Mouse (Mus musculus) C2C12 (cell line): ENCODE data around the gene Sart3. TPM values are rescaled to one million over a fixed set of nuclear protein-coding genes. Genes with fewer than 3 reads are reported as not detected.
A peak's percentile ranks its signal among the peaks of the same experiment; 100 is the strongest.

Experiments
- H3K27me3 ChIP-seq: one replicate; pipeline ENCODE4 v1.6.1; 2011; ENCODE audit not compliant: control insufficient read depth, insufficient read depth, insufficient read length
- H3K36me3 ChIP-seq: one replicate; pipeline ENCODE4 v1.6.1; 2011; ENCODE audit not compliant: control insufficient read depth, insufficient read depth
- H3K4me3 ChIP-seq: one replicate; pipeline ENCODE4 v1.5.1; 2011; ENCODE audit warnings: mild to moderate bottlenecking, control low read depth; ENCODE audit not compliant: poor library complexity, insufficient read depth, severe bottlenecking
- H3K79me2 ChIP-seq: one replicate; pipeline ENCODE4 v1.6.1; 2011; ENCODE audit not compliant: control insufficient read depth, insufficient read depth
- H3K79me3 ChIP-seq: one replicate; pipeline ENCODE4 v1.6.1; 2011; ENCODE audit warnings: low read depth, control low read depth
- H3ac ChIP-seq: one replicate; pipeline ENCODE3; 2011; ENCODE audit warnings: low read depth; ENCODE audit not compliant: control insufficient read depth, insufficient read length
- CEBPB ChIP-seq: IDR thresholded peaks from one replicate; pipeline ENCODE4 v1.6.1; 2011; ENCODE audit warnings: low read depth, mild to moderate bottlenecking, control low read depth, moderate library complexity
- CTCF ChIP-seq: IDR thresholded peaks from one replicate; pipeline ENCODE4 v1.5.1; 2011; ENCODE audit not compliant: control insufficient read depth, insufficient read depth, insufficient read length
- FOSL1 ChIP-seq: IDR thresholded peaks from one replicate; pipeline ENCODE4 v1.8.0; 2011; ENCODE audit warnings: mild to moderate bottlenecking, low read length; ENCODE audit not compliant: poor library complexity, insufficient read depth, severe bottlenecking
- MAX ChIP-seq: IDR thresholded peaks from one replicate; pipeline ENCODE4 v1.6.1; 2011; ENCODE audit warnings: mild to moderate bottlenecking, control low read depth
- MYOD1 ChIP-seq: IDR thresholded peaks from one replicate; pipeline ENCODE4 v1.6.1; 2011; ENCODE audit warnings: low read depth; ENCODE audit not compliant: control insufficient read depth, insufficient read length
- MYOG ChIP-seq: IDR thresholded peaks from one replicate; pipeline ENCODE4 v1.6.1; 2011; ENCODE audit not compliant: control insufficient read depth, insufficient read length; ENCODE audit errors: extremely low read depth
- USF1 ChIP-seq: IDR thresholded peaks from one replicate; pipeline ENCODE4 v1.6.1; 2011; ENCODE audit warnings: low read depth, mild to moderate bottlenecking, control low read depth, moderate library complexity
- polyA plus RNA-seq: library from polyadenylated mRNA; unstranded; fragments of >200 nt; fragmentation: generic; extraction: Trizol; gene quantifications from one replicate; pipeline ENCODE4 v1.2.1, GENCODE M21; 2012; ENCODE audit warnings: missing spikeins

Sart3 gene
- polyA plus RNA-seq, 1 experiment: 53.4 TPM

DNA sequence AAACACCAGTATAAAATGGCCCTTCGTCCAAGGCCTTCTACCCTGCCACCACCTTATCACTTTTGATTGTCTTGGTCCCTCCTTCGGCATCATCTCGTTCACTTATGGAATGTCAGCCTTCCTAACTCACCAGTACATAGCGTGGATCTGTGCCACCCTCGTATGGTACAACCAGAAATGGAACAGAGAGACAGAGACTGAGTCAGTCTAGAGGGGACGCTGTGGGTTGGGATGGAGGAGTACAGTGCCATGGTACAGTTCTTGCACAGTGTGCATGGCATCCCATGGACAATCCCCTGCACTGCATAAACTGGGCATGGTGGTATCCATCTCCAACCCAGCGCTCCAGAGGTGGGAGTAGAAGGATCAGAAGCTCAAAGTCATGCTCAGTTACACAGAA, 43.6 kb downstream of the Sart3 start:
- TF ChIP-seq MYOG (no peak), CEBPB (no peak), MAX (no peak), FOSL1 (no peak), MYOD1 (no peak)
- no peaks in the 10 kb centered on the region for H3K36me3 ChIP-seq
- H3K79me2 ChIP-seq: no peaks in the 10 kb centered on the region
- no peak overlapping the region for H3ac ChIP-seq
- no peaks in the 10 kb centered on the region for H3K79me3 ChIP-seq
- peaks cover 41% of the 10 kb centered on the region for H3K27me3 ChIP-seq
- no peak overlapping the region for H3K4me3 ChIP-seq

DNA sequence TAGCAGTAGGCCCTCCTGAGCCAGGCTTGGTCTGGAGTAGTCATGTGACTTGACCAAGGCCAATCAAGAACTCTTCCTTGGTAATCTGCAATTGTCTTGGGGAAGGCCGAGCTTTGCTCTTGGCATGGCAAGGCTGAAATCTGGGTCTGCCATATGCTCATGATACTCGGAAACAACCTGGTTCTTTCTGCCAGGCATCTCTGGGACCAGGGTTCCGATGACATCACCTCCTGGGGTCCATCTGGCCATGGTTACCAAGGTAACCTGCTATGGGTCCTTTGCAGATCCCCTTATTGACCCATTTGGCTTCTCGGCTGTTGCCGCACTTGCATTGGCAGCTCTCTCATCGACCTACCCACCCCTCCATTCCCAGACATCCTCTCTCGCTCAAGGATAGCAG, 44.3 kb downstream of the Sart3 start:
- H3K79me3 ChIP-seq: no peaks in the 10 kb centered on the region
- peaks cover 41% of the 10 kb centered on the region for H3K27me3 ChIP-seq
- no peak overlapping the region for H3ac ChIP-seq
- H3K79me2 ChIP-seq: no peaks in the 10 kb centered on the region
- H3K36me3 ChIP-seq: no peaks in the 10 kb centered on the region
- TF ChIP-seq CTCF (no peak), MYOG (no peak), MYOD1 (no peak), CEBPB (no peak), FOSL1 (no peak), USF1 (no peak), MAX (no peak)
- no peak overlapping the region for H3K4me3 ChIP-seq

DNA sequence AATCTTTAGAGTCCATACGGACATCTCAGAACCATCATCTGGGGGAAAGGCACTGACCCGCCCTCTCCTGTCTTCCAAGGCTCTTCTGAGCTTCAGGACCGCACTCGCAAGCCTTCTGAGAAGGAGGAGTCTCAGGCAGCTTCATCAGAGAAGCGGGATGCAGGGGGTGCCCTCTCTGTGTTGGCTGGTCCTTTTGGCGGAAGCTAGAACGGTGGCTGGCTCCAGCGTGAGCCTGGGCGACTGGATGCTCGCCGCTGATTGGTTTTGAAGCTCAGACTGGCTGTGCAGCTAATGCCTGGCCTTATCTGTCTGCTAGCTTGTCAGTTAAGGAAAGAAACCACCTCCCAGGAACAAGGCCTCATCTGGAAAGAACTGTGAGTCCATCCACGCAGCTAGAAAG, 45.1 kb downstream of the Sart3 start:
- Histone ChIP-seq H3ac (no peak overlapping the region), H3K27me3 (peaks cover 41% of the 10 kb centered on the region), H3K4me3 (no peak overlapping the region), H3K36me3 (no peaks in the 10 kb centered on the region), H3K79me3 (no peaks in the 10 kb centered on the region), H3K79me2 (no peaks in the 10 kb centered on the region)
- TF ChIP-seq MYOG (no peak), FOSL1 (no peak), CTCF (no peak), USF1 (no peak), MYOD1 (no peak), MAX (no peak), CEBPB (no peak)

DNA sequence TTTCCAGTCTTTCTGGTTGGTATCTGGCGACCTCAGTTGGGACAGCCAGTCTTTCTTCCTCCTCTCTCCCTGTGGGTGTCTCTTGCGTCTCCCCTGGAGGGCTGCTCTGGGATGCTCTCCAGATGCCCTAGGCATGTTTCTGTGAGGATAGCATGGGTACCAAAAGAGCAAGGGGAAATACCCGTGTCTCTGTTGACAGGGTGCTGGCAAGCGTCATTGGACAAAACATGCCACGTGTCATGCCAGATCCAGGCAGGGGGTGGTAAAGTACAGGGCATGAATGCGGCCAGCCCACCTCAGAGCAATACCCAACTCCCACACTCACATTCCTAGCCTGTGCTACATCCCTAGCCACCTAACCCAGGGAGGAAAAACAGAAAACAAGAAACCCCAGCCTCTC, 45.7 kb downstream of the Sart3 start:
- peaks cover 41% of the 10 kb centered on the region for H3K27me3 ChIP-seq
- no peaks in the 10 kb centered on the region for H3K79me3 ChIP-seq
- no peak overlapping the region for H3K4me3 ChIP-seq

DNA sequence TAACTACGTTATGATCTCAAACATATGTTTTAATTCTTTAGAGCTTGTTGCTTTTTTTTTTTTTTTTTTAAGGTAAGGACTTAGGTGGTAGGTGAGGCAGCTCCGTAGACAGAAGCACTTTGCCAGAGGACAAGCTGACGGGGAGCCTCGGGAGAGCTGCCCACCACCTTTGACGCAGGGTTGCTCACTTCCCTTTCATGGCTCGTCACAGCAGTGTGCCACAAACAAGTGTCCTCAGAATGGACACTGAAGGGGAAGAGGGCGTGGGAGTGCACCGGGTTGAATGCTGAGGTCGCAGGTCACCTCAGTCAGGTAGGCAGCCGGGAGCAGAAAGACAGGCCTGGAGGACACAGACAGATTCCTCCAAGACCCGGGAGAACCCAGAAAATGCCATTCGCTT, 46.9 kb downstream of the Sart3 start:
- peaks cover 41% of the 10 kb centered on the region for H3K27me3 ChIP-seq
- no peaks in the 10 kb centered on the region for H3K79me3 ChIP-seq
- no peaks in the 10 kb centered on the region for H3K79me2 ChIP-seq
- H3K36me3 ChIP-seq: no peaks in the 10 kb centered on the region
- TF ChIP-seq CTCF (no peak), USF1 (no peak), CEBPB (no peak), MYOD1 (no peak), FOSL1 (no peak), MAX (no peak), MYOG (no peak)
- no peak overlapping the region for H3K4me3 ChIP-seq
- H3ac ChIP-seq: no peak overlapping the region

More for the DNA sequence above, 45.7 kb downstream of the Sart3 start:
- H3K79me2 ChIP-seq: no peaks in the 10 kb centered on the region
- H3ac ChIP-seq: no peak overlapping the region
- no peak for TF ChIP-seq MYOD1
- TF ChIP-seq CTCF: no peak
- no peak for TF ChIP-seq FOSL1
- TF ChIP-seq CEBPB: no peak
- TF ChIP-seq USF1: no peak
- H3K36me3 ChIP-seq: no peaks in the 10 kb centered on the region

DNA sequence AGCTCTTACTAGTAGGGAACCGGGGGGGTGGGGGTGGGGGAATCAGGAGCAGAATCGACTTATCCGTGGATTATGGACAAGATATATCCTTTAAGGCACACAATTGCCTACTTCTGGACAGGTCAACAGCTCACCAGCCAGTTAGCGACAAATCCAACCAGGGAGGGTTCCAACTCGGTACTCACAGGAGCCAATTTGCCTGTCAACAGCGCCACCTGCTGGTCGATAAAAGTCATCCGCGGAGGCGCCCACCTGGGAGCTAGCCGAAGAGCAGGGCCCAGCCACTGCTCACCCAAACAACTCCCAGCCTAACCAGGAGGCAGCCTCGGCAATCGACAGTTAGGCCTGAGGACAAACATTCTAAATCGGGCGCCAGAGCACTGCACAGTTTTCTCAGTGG, 47.9 kb downstream of the Sart3 start, which contains the start of gene 1700069L16Rik:
Gene 1700069L16Rik (minus strand): TSS at position 327 of the 400 bp plus-strand sequence.
- no peak within 1 kb of the TSS for H3K4me3 ChIP-seq

More for the DNA sequence above, 47.9 kb downstream of the Sart3 start, which contains the start of gene 1700069L16Rik:
- H3K79me2 ChIP-seq: no peaks in the 10 kb centered on the region
- no peaks in the 10 kb centered on the region for H3K79me3 ChIP-seq
- H3ac ChIP-seq: no peak within 1 kb of the TSS
- peaks cover 35% of the 10 kb centered on the region for H3K27me3 ChIP-seq
- H3K36me3 ChIP-seq: no peaks in the 10 kb centered on the region
- TF ChIP-seq MYOD1: no peak
- TF ChIP-seq CEBPB: no peak
- no peak for TF ChIP-seq MYOG
- no peak for TF ChIP-seq MAX
- no peak for TF ChIP-seq USF1
- no peak for TF ChIP-seq FOSL1
- TF ChIP-seq CTCF: peak; percentile 88
